15 mouse cellular contexts compared by ENCODE assay signal in the genomic region with DNA sequence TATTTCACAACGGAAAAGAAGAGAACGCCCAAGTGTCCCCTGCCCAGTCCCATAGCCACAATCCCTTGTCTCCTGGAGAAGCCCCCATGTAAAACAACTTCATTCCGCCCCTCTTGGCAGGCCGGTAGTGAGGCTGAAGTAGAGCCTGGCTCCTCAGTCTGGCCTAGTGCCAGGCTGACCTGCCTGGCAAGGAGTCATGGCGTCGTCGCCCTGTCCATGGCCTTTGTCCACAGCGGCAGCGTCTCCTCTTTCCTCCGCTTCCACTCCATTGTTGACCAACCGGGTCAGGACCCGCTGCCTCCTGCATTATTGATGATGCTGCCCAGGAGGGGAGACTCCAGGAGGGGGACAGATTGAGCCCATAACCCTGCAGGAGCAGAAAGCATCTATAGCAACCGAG. TPM values are rescaled to one million over a fixed set of nuclear protein-coding genes. Genes with fewer than 3 reads are reported as not detected.
A peak's percentile ranks its signal among the peaks of the same experiment; 100 is the strongest.
DNase-seq lines count a peak whose midpoint lies in the region; ATAC-seq lines count a peak whose summit lies in the region.
"Had no signal": no experiment of that assay in that cellular context is flagged by ENCODE, and none has a peak within 500 bp of the region (broad histone marks: within the 10 kb centered on the region; RNA-seq: fewer than 3 reads in every experiment).

No protein-coding gene starts in this region.

- H3K27me3 ChIP-seq in forebrain, embryonic 10.5 days (ENCODE audit: poor library complexity, severe bottlenecking) = peaks cover 79% of the 10 kb centered on the region
- H3K27me3 ChIP-seq in forebrain, embryonic 14.5 days (replicated peaks; ENCODE audit: control insufficient read depth, insufficient read depth, low read length) = peaks cover 36% of the 10 kb centered on the region
- peaks cover 41% of the 10 kb centered on the region for H3K27me3 ChIP-seq in kidney, embryonic 16.5 days (ENCODE audit: insufficient read depth, low read length)

- no peaks in the 10 kb centered on the region for H3K9me3 ChIP-seq in forebrain, embryonic 10.5 days
- H3K9me3 ChIP-seq in forebrain, embryonic 14.5 days (replicated peaks; ENCODE audit: control insufficient read depth, low read length) = no peaks in the 10 kb centered on the region
- H3K9me3 ChIP-seq in kidney, embryonic 16.5 days (ENCODE audit: low read length) = no peaks in the 10 kb centered on the region
- H3K9me3 ChIP-seq: limb, embryonic 15.5 days had no signal

- H3K27ac ChIP-seq in forebrain, embryonic 10.5 days = no peak overlapping the region
- H3K27ac ChIP-seq in forebrain, embryonic 14.5 days (ENCODE audit: low read depth, low read length) = no peak overlapping the region
- H3K27ac ChIP-seq in kidney, embryonic 16.5 days (ENCODE audit: low read length) = no peak overlapping the region
- H3K27ac ChIP-seq: limb, embryonic 15.5 days had no signal

- H3K4me1 ChIP-seq in forebrain, embryonic 10.5 days = peaks cover 20% of the 10 kb centered on the region
- H3K4me1 ChIP-seq in forebrain, embryonic 14.5 days (ENCODE audit: control insufficient read depth, insufficient read depth, low read length) = peaks cover 5% of the 10 kb centered on the region
- peaks cover 10% of the 10 kb centered on the region for H3K4me1 ChIP-seq in kidney, embryonic 16.5 days (ENCODE audit: insufficient read depth, low read length)

- H3K4me3 ChIP-seq in forebrain, embryonic 10.5 days = peak overlapping the region; percentile 45; the same call in 1 of the 2 replicates
- no peak overlapping the region for H3K4me3 ChIP-seq in forebrain, embryonic 14.5 days (ENCODE audit: low read depth, low read length)
- no peak overlapping the region for H3K4me3 ChIP-seq in kidney, embryonic 16.5 days (ENCODE audit: low read length)

- no peak overlapping the region for H3K9ac ChIP-seq in forebrain, embryonic 14.5 days (ENCODE audit: low read length)
- H3K9ac ChIP-seq in kidney, embryonic 16.5 days (replicated peaks; ENCODE audit: low read length) = no peak overlapping the region
- H3K9ac ChIP-seq: limb, embryonic 15.5 days had no signal

- ATAC-seq in forebrain, embryonic 14.5 days = no peak
- ATAC-seq in kidney, embryonic 16.5 days (ENCODE audit: low FRiP score, low TSS enrichment) = no peak
- ATAC-seq in frontal cortex, adult (ENCODE audit: low TSS enrichment) = no peak
- ATAC-seq: inflammation-experienced regulatory T-cells, adult 6 months had no signal

- no peak for DNase-seq in forebrain, embryonic 10.5 days (ENCODE audit: extremely low spot score, low spot score)
- no peak for DNase-seq in forebrain, embryonic 14.5 days (ENCODE audit: low spot score)
- DNase-seq in kidney, adult 11 months = peak; percentile 30
- DNase-seq in retina, postnatal 1 day = peak; percentile 31
- DNase-seq in retina, embryonic 14.5 days (ENCODE audit: low spot score) = no peak
- no peak for DNase-seq in right cerebral cortex, adult 2 months (ENCODE audit: low spot score in 2 of 2)
- DNase-seq: cerebellum, adult 2 months; layer of hippocampus, postnatal 36 days; lung, postnatal 14 days; midbrain, embryonic 14.5 days; right cerebral cortex, postnatal 25 days had no signal

- no peak overlapping the region for H3K4me2 ChIP-seq in forebrain, embryonic 14.5 days (ENCODE audit: low read length)
- H3K4me2 ChIP-seq in kidney, embryonic 16.5 days (replicated peaks; ENCODE audit: low read depth, low read length) = no peak overlapping the region
- H3K4me2 ChIP-seq: limb, embryonic 15.5 days had no signal

- H3K36me3 ChIP-seq in forebrain, embryonic 10.5 days (replicated peaks) = no peaks in the 10 kb centered on the region
- H3K36me3 ChIP-seq in forebrain, embryonic 14.5 days (ENCODE audit: control insufficient read depth, insufficient read depth, low read length) = no peaks in the 10 kb centered on the region
- H3K36me3 ChIP-seq in kidney, embryonic 16.5 days (ENCODE audit: insufficient read depth, low read length) = peaks cover 15% of the 10 kb centered on the region
- H3K36me3 ChIP-seq: limb, embryonic 15.5 days had no signal

- WGBS in forebrain, embryonic 10.5 days = 53% methylated on average over 13 of the region's 13 CpGs
- WGBS in forebrain, embryonic 14.5 days = 63% methylated on average over 13 of the region's 13 CpGs
- WGBS in kidney, embryonic 16.5 days = 45% methylated on average over 13 of the region's 13 CpGs

RNA-seq across cellular contexts. Expression of a gene that starts 0.3 kb away (rescaled TPM):
- polyA plus RNA-seq in forebrain, embryonic 10.5 days (2016; fragmentation: Nextera tagmentation; extraction: Ambion mirVana) = 0.06 and 0.11 TPM in 2 replicates
- not detected in 2 replicates for polyA plus RNA-seq in forebrain, embryonic 14.5 days (2014; fragmentation: Nextera tagmentation; extraction: Ambion mirVana)
- 12.6 and 14.2 TPM in 2 replicates for polyA plus RNA-seq in kidney, embryonic 16.5 days (2015; fragmentation: Nextera tagmentation; extraction: Ambion mirVana)
- polyA plus RNA-seq: inflammation-experienced regulatory T-cells, adult 6 months; midbrain, embryonic 14.5 days had no signal

RNA-seq across cellular contexts. Expression of a gene that starts 34.1 kb away (rescaled TPM):
- polyA plus RNA-seq in forebrain, embryonic 10.5 days (2016; fragmentation: Nextera tagmentation; extraction: Ambion mirVana) = 7.5 and 7.6 TPM in 2 replicates
- 0.70 and 1.3 TPM in 2 replicates for polyA plus RNA-seq in forebrain, embryonic 14.5 days (2014; fragmentation: Nextera tagmentation; extraction: Ambion mirVana)
- 58.3 and 64.5 TPM in 2 replicates for polyA plus RNA-seq in kidney, embryonic 16.5 days (2015; fragmentation: Nextera tagmentation; extraction: Ambion mirVana)

RNA-seq across cellular contexts. Expression of a gene that starts 41.8 kb away (rescaled TPM):
- 1.2 and 2.4 TPM in 2 replicates for polyA plus RNA-seq in forebrain, embryonic 10.5 days (2016; fragmentation: Nextera tagmentation; extraction: Ambion mirVana)
- 0.52 and 1.6 TPM in 2 replicates for polyA plus RNA-seq in forebrain, embryonic 14.5 days (2014; fragmentation: Nextera tagmentation; extraction: Ambion mirVana)
- polyA plus RNA-seq in kidney, embryonic 16.5 days (2015; fragmentation: Nextera tagmentation; extraction: Ambion mirVana) = 4.7 and 5.0 TPM in 2 replicates

RNA-seq across cellular contexts. Expression of a gene that starts 43.4 kb away (rescaled TPM):
- polyA plus RNA-seq in forebrain, embryonic 10.5 days (2016; fragmentation: Nextera tagmentation; extraction: Ambion mirVana) = 34.7 and 41.0 TPM in 2 replicates
- polyA plus RNA-seq in forebrain, embryonic 14.5 days (2014; fragmentation: Nextera tagmentation; extraction: Ambion mirVana) = 15.2 and 19.1 TPM in 2 replicates
- polyA plus RNA-seq in kidney, embryonic 16.5 days (2015; fragmentation: Nextera tagmentation; extraction: Ambion mirVana) = 48.1 and 50.2 TPM in 2 replicates

RNA-seq across cellular contexts. Expression of a gene that starts 44.5 kb away (rescaled TPM):
- polyA plus RNA-seq in forebrain, embryonic 10.5 days (2016; fragmentation: Nextera tagmentation; extraction: Ambion mirVana) = 18.3 and 19.2 TPM in 2 replicates
- 8.0 and 8.9 TPM in 2 replicates for polyA plus RNA-seq in forebrain, embryonic 14.5 days (2014; fragmentation: Nextera tagmentation; extraction: Ambion mirVana)
- polyA plus RNA-seq in kidney, embryonic 16.5 days (2015; fragmentation: Nextera tagmentation; extraction: Ambion mirVana) = 21.5 and 23.6 TPM in 2 replicates

Comparison
In these comparisons a context has a peak if more than half of its experiments do, and no peak if none do; other contexts are left out.
1. DNase-seq: peak in kidney, adult 11 months (single experiment) and retina, postnatal 1 day (single experiment); none in forebrain, embryonic 10.5 days (single experiment), forebrain, embryonic 14.5 days (single experiment), retina, embryonic 14.5 days (single experiment) and right cerebral cortex, adult 2 months (0 of 2).
2. RNA of a gene that starts 0.3 kb away (polyA plus RNA-seq): 12.6 to 14.2 TPM in kidney, embryonic 16.5 days; 0.06 to 0.11 TPM in forebrain, embryonic 10.5 days and not detected in forebrain, embryonic 14.5 days; every median in the first group is over 10 times any median in the second.